Mouse (Mus musculus): ENCODE measurements at regions not wholly inside any gene's neighbourhood (a gene's known extent, or its start where the extent isn't known, plus 50 kb on each side); places are given as distances from the start of the nearest gene placed in this dataset.

DNA sequence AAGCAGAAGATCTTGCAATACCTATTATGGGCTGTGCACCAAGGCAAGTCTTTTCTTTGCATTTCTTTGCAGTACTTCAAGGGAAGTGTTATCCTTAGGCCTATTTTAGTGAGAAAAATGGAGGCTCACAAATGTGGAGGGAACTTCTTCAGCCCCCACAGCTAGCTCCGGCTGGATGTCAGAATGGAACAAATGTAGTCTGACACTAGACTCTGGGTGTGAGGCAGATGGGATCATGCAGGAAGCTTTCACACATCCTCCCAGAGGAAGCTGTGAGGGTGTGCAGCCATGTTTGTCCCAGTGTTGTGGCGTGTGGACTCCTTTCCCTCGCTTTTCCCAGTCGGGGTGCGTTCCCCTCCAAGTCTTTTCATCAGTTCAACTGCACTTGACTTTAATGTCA is 268.0 kb downstream of the Gm11011 start:
- Histone ChIP-seq H3K4me2 (ENCODE audit: low read depth) (no peak overlapping the region), H3K4me1 (replicated peaks; ENCODE audit: control insufficient read depth in 2 of 2, insufficient read depth in 2 of 2, low read length in 1 of 2) (no peaks in the 10 kb centered on the region), H3K9me3 (ENCODE audit: control insufficient read depth, low read length) (no peaks in the 10 kb centered on the region), H3K36me3 (replicated peaks; ENCODE audit: control insufficient read depth, insufficient read depth, low read depth) (no peaks in the 10 kb centered on the region), H3K27ac (no peak overlapping the region), H3K4me3 (ENCODE audit: insufficient read depth in 1 of 2, low read depth in 2 of 2, low read length in 2 of 2) (no peak overlapping the region), H3K9ac (replicated peaks) (no peak overlapping the region), H3K27me3 (ENCODE audit: control insufficient read depth, insufficient read depth, low read length) (no peaks in the 10 kb centered on the region)
- ATAC-seq (ENCODE audit: insufficient read depth) (no peak), DNase-seq (ENCODE audit: low read depth in 3 of 3, low spot score in 3 of 3) (no peak)
- 60% methylated on average over 5 of the region's 5 CpGs for WGBS (ENCODE audit: insufficient replicate concordance)
- TF ChIP-seq EP300 (IDR thresholded peaks at IDR 0.05; ENCODE audit: low read depth) (no peak), CTCF (IDR thresholded peaks at IDR 0.05; ENCODE audit: low read depth) (no peak)

DNA sequence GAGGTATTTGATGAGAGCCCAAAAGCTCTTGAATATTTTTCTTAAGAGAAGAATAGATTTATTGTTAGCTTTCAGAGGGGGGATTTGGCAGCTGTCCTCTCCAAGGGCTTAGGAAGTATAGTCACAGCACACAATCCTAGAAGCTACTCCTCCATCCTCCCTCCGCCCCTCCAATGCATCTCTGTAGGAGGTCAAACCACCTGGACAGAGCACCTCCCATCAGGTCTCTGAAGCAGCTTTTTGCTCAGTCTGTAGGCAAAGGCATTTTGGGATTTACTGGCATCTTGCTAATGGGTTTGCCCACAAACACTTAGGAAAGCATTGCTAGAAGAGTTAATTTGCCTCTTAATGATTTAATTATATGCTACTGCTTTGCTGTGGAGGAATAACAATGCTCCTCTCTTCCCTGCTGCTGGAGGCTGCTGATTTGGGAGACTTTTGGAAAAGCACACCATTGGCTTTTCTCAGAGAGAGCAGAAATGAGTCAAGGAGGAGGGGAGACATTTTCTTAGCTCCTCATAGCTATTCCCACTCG is 273.1 kb downstream of the Gm11011 start:
- Histone ChIP-seq H3K27me3 (ENCODE audit: control insufficient read depth, insufficient read depth, low read length) (no peaks in the 10 kb centered on the region), H3K9me3 (ENCODE audit: control insufficient read depth, low read length) (no peaks in the 10 kb centered on the region), H3K4me3 (ENCODE audit: insufficient read depth in 1 of 2, low read depth in 2 of 2, low read length in 2 of 2) (no peak overlapping the region), H3K4me1 (replicated peaks; ENCODE audit: control insufficient read depth in 2 of 2, insufficient read depth in 2 of 2, low read length in 1 of 2) (no peaks in the 10 kb centered on the region), H3K9ac (replicated peaks) (no peak overlapping the region), H3K27ac (no peak overlapping the region), H3K4me2 (ENCODE audit: low read depth) (no peak overlapping the region), H3K36me3 (replicated peaks; ENCODE audit: control insufficient read depth, insufficient read depth, low read depth) (no peaks in the 10 kb centered on the region)
- 43% methylated on average over 2 of the region's 2 CpGs for WGBS (ENCODE audit: insufficient replicate concordance)
- ATAC-seq (ENCODE audit: insufficient read depth) = no peak
- no peak for DNase-seq (ENCODE audit: low read depth in 3 of 3, low spot score in 3 of 3)
- no peak for TF ChIP-seq EP300 (IDR thresholded peaks at IDR 0.05; ENCODE audit: low read depth)
- no peak for TF ChIP-seq CTCF (IDR thresholded peaks at IDR 0.05; ENCODE audit: low read depth)

DNA sequence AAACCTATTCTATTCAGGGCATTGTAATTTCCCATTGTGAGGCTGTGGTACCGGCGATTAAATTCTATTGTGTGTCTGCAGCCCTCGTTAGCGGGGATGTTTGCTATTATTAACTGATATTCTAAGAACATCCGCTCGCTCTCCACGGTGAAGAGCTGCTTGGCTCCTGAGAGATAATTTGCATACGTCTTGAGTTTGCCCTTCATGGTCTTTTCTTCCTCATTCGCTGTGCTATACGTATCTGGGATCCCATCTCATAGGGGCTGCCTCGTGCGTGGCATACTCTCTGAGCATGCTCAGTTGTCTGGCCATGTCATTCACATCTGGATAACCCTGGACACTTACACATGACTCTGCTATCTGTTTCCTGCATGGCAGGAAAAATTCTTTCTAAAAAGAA is 275.7 kb downstream of the Gm11011 start:
- Histone ChIP-seq H3K27me3 (ENCODE audit: control insufficient read depth, insufficient read depth, low read length) (no peaks in the 10 kb centered on the region), H3K4me3 (ENCODE audit: insufficient read depth in 1 of 2, low read depth in 2 of 2, low read length in 2 of 2) (no peak overlapping the region), H3K4me2 (ENCODE audit: low read depth) (no peak overlapping the region), H3K27ac (no peak overlapping the region), H3K4me1 (replicated peaks; ENCODE audit: control insufficient read depth in 2 of 2, insufficient read depth in 2 of 2, low read length in 1 of 2) (no peaks in the 10 kb centered on the region), H3K9me3 (ENCODE audit: control insufficient read depth, low read length) (no peaks in the 10 kb centered on the region), H3K36me3 (replicated peaks; ENCODE audit: control insufficient read depth, insufficient read depth, low read depth) (no peaks in the 10 kb centered on the region), H3K9ac (replicated peaks) (no peak overlapping the region)
- ATAC-seq (ENCODE audit: insufficient read depth) = no peak
- WGBS (ENCODE audit: insufficient replicate concordance) = 50% methylated on average over 12 of the region's 12 CpGs
- no peak for DNase-seq (ENCODE audit: low read depth in 3 of 3, low spot score in 3 of 3)
- TF ChIP-seq CTCF (IDR thresholded peaks at IDR 0.05; ENCODE audit: low read depth) (no peak), EP300 (IDR thresholded peaks at IDR 0.05; ENCODE audit: low read depth) (no peak)

DNA sequence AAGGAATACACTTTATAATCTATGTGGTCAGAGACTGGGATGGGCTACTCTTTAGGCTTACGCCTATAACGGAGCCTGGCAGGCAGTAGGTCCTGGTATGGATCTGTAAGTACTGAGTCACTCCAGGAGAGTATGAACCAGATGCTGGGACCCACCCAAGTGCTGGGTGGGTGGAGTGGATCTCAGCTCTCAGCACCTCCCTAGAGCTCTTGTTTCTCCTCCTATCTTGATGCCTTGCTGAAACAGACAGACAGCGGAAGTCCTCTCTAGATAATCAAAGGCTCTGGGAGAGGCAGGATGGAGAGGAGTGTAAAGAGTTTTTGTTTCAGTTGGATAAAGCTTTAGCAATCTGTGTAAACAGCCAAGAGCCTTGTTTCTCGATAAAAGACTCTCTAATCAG is 276.2 kb downstream of the Gm11011 start:
- no peaks in the 10 kb centered on the region for H3K36me3 ChIP-seq (replicated peaks; ENCODE audit: control insufficient read depth, insufficient read depth, low read depth)
- H3K4me3 ChIP-seq (ENCODE audit: insufficient read depth in 1 of 2, low read depth in 2 of 2, low read length in 2 of 2) = no peak overlapping the region
- no peak for TF ChIP-seq EP300 (IDR thresholded peaks at IDR 0.05; ENCODE audit: low read depth)
- no peak for TF ChIP-seq CTCF (IDR thresholded peaks at IDR 0.05; ENCODE audit: low read depth)
- H3K9me3 ChIP-seq (ENCODE audit: control insufficient read depth, low read length) = no peaks in the 10 kb centered on the region
- no peak for DNase-seq (ENCODE audit: low read depth in 3 of 3, low spot score in 3 of 3)
- 52% methylated on average over 4 of the region's 4 CpGs for WGBS (ENCODE audit: insufficient replicate concordance)
- H3K4me2 ChIP-seq (ENCODE audit: low read depth) = no peak overlapping the region
- H3K9ac ChIP-seq (replicated peaks) = no peak overlapping the region
- ATAC-seq (ENCODE audit: insufficient read depth) = no peak
- H3K27ac ChIP-seq = no peak overlapping the region
- no peaks in the 10 kb centered on the region for H3K27me3 ChIP-seq (ENCODE audit: control insufficient read depth, insufficient read depth, low read length)
- no peaks in the 10 kb centered on the region for H3K4me1 ChIP-seq (replicated peaks; ENCODE audit: control insufficient read depth in 2 of 2, insufficient read depth in 2 of 2, low read length in 1 of 2)

DNA sequence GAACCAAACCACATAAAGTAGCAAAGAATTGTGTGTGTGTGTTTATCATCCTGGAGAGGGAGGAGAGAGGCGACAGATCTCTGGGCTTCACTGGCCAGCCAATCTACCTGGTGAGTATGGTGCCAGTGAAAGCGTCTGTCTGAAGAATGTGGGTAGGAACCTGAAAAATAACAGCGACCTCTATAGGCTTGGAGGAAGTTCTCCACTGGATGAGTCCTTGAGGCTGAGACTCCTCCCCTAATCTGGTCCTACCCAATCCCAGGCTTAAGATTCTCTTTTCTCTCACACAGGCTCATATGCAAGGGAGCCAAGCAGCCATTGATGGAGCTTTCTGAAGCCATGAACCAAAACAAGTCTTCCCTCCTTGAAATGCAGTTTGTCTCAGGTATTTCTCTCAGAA is 283.2 kb downstream of the Gm11011 start:
- Histone ChIP-seq H3K9me3 (ENCODE audit: control insufficient read depth, low read length) (no peaks in the 10 kb centered on the region), H3K9ac (replicated peaks) (no peak overlapping the region), H3K4me1 (replicated peaks; ENCODE audit: control insufficient read depth in 2 of 2, insufficient read depth in 2 of 2, low read length in 1 of 2) (no peaks in the 10 kb centered on the region), H3K27ac (no peak overlapping the region), H3K36me3 (replicated peaks; ENCODE audit: control insufficient read depth, insufficient read depth, low read depth) (no peaks in the 10 kb centered on the region), H3K27me3 (ENCODE audit: control insufficient read depth, insufficient read depth, low read length) (no peaks in the 10 kb centered on the region), H3K4me2 (ENCODE audit: low read depth) (no peak overlapping the region), H3K4me3 (ENCODE audit: insufficient read depth in 1 of 2, low read depth in 2 of 2, low read length in 2 of 2) (no peak overlapping the region)
- 37% methylated on average over 3 of the region's 3 CpGs for WGBS (ENCODE audit: insufficient replicate concordance)
- DNase-seq (ENCODE audit: low read depth in 3 of 3, low spot score in 3 of 3) (no peak), ATAC-seq (ENCODE audit: insufficient read depth) (no peak)
- no peak for TF ChIP-seq CTCF (IDR thresholded peaks at IDR 0.05; ENCODE audit: low read depth)
- TF ChIP-seq EP300 (IDR thresholded peaks at IDR 0.05; ENCODE audit: low read depth) = no peak
